Mouse (Mus musculus) spleen, adult 2 months (tissue): ENCODE data around the gene Ykt6. TPM values are rescaled to one million over a fixed set of nuclear protein-coding genes. Genes with fewer than 3 reads are reported as not detected.
"Not testable (repeated sequence)": the region's sequence is repeated elsewhere in the genome, so short reads cannot be mapped to it uniquely, and the experiment has no call there.

Experiments used
- DNase-seq, 2 experiments: peaks; one replicate each; pipeline versions ENCODE4 v3.0.0 to v3.0.0-alpha.2; 2012 to 2021; ENCODE audit warnings: low spot score in 2 of 2, low read depth in 1 of 2
- H3K27ac ChIP-seq: fragments of 200-500 bp; 2 replicates; pipeline ENCODE4 v1.5.1; 2012; ENCODE audit warnings: low read length, inconsistent platforms; ENCODE audit not compliant: insufficient read depth
- H3K27me3 ChIP-seq: fragments of 200-500 bp; 2 replicates; pipeline ENCODE4 v1.6.1; 2012; ENCODE audit warnings: mild to moderate bottlenecking, moderate library complexity, low read length, inconsistent platforms; ENCODE audit not compliant: control insufficient read depth, insufficient read depth
- H3K36me3 ChIP-seq: fragments of 200-500 bp; 2 replicates; pipeline ENCODE4 v1.6.1; 2012; ENCODE audit warnings: mild to moderate bottlenecking, low read length, inconsistent platforms; ENCODE audit not compliant: control insufficient read depth, insufficient read depth
- H3K4me1 ChIP-seq: fragments of 200-500 bp; 2 replicates; pipeline ENCODE4 v1.6.1; 2011; ENCODE audit warnings: inconsistent platforms; ENCODE audit not compliant: control insufficient read depth, insufficient read depth, insufficient read length
- H3K4me3 ChIP-seq: fragments of 200-500 bp; 2 replicates; pipeline ENCODE4 v1.5.1; 2011; ENCODE audit warnings: mild to moderate bottlenecking, inconsistent platforms; ENCODE audit not compliant: insufficient read depth, insufficient read length; ENCODE audit errors: extremely low read depth
- CTCF ChIP-seq: fragments of 200-500 bp; IDR thresholded peaks from 2 replicates; pipeline ENCODE4 v1.5.1; 2011; ENCODE audit warnings: mild to moderate bottlenecking, inconsistent platforms; ENCODE audit not compliant: insufficient read depth, insufficient read length, insufficient replicate concordance; ENCODE audit errors: extremely low read depth
- POLR2A ChIP-seq: fragments of 200-500 bp; IDR thresholded peaks from 2 replicates; pipeline ENCODE4 v1.6.1; 2011; ENCODE audit warnings: low read depth, low read length, inconsistent platforms
- WGBS: fragments of 180-500 bp; shearing (Covaris S2); methylation state at CpG from one replicate; pipeline ENCODE4 v1.1.7; 2018; 5-methylcytosine and 5-hydroxymethylcytosine counted together
- polyA plus RNA-seq: library from polyadenylated mRNA; depleted of rRNA; stranded (reverse); fragments of >200 nt; gene quantifications from 2 replicates; pipeline ENCODE4 v1.2.3, GENCODE M21; 2012

The Ykt6 gene
- polyA plus RNA-seq, 1 experiment: 31.0 TPM

DNA sequence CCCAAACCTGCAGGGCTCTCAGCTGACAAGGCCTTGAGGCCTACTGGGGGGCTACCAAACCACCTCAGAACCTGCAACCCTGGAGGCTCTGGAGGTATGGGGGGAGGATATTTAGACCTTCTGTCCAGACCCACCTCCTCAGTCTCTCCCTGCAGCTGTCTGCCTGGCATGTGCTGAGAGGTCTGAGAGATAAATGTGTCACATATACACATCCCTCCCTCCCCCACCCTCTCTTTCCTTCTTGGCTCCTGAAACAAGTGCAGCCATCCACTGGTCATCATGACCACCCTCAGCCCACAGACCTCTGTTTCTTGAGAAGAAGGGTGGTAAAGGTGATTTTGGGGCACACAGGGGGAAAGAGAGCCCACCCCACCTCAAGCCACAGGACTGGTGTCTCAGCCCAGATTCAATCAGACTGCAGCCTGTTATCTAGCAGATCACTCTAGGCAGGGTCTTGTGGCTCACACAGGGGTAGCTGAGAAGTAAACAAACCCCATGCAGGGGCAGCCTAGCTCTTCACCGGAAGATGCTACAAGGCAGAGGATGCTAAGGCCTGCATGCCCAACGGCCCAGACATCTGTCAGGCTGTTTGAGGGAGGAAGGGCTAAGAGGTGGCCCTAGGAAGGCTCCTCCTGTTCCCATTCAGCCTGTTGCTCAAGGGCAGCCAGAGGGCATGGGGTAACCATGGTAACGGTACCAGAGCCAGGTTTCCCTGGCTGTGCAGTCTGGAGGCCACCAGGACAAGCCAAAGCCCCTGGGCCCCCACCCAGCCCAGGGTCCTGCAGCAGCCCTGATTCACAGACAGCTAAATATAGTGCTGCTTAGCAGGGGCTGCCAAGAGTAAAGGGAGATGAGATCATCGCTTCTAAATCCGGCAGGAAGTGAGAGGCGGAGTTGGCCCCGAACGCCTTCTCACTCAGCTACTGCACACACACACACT lies 44.6 kb downstream of the Ykt6 start:
- Histone ChIP-seq H3K27ac (peak overlapping the region; percentile 83), H3K4me3 (no peak overlapping the region), H3K36me3 (no peaks in the 10 kb centered on the region), H3K4me1 (peaks cover 55% of the 10 kb centered on the region), H3K27me3 (no peaks in the 10 kb centered on the region)
- peak; percentile 42 to 54 for DNase-seq
- no peak for TF ChIP-seq CTCF
- no peak for TF ChIP-seq POLR2A
- 2% methylated on average over 8 of the region's 8 CpGs for WGBS

GRCm38 (mm10) chr11:6000961-6001682 lies 45.6 kb downstream of the Ykt6 start:
- no peak overlapping the region for H3K4me3 ChIP-seq
- 72% methylated on average over 14 of the region's 14 CpGs for WGBS
- no peaks in the 10 kb centered on the region for H3K27me3 ChIP-seq
- peak overlapping the region; percentile 59 for H3K27ac ChIP-seq
- H3K36me3 ChIP-seq: no peaks in the 10 kb centered on the region
- H3K4me1 ChIP-seq: peaks cover 58% of the 10 kb centered on the region
- no peak for DNase-seq
- no peak for TF ChIP-seq POLR2A
- TF ChIP-seq CTCF: no peak

- no peak for DNase-seq
- H3K4me3 ChIP-seq: no peak overlapping the region
- 84% methylated on average over 9 of the region's 9 CpGs for WGBS
- H3K27me3 ChIP-seq: no peaks in the 10 kb centered on the region
- peaks cover 58% of the 10 kb centered on the region for H3K4me1 ChIP-seq
- peaks cover 2% of the 10 kb centered on the region for H3K36me3 ChIP-seq
- TF ChIP-seq CTCF (no peak), POLR2A (no peak)
- no peak overlapping the region for H3K27ac ChIP-seq
These were observed 46.6 kb downstream of the Ykt6 start for GRCm38 (mm10) chr11:6001981-6002649.

- Histone ChIP-seq H3K27me3 (no peaks in the 10 kb centered on the region), H3K27ac (peak overlapping the region; percentile 31), H3K4me3 (no peak overlapping the region), H3K36me3 (peaks cover 6% of the 10 kb centered on the region), H3K4me1 (peaks cover 58% of the 10 kb centered on the region)
- 47% methylated on average over 2 of the region's 2 CpGs for WGBS
- TF ChIP-seq POLR2A (no peak), CTCF (no peak; the same call in 1 of the 2 replicates)
- no peak for DNase-seq
These were observed 47.6 kb downstream of the Ykt6 start for GRCm38 (mm10) chr11:6003046-6003639.

DNA sequence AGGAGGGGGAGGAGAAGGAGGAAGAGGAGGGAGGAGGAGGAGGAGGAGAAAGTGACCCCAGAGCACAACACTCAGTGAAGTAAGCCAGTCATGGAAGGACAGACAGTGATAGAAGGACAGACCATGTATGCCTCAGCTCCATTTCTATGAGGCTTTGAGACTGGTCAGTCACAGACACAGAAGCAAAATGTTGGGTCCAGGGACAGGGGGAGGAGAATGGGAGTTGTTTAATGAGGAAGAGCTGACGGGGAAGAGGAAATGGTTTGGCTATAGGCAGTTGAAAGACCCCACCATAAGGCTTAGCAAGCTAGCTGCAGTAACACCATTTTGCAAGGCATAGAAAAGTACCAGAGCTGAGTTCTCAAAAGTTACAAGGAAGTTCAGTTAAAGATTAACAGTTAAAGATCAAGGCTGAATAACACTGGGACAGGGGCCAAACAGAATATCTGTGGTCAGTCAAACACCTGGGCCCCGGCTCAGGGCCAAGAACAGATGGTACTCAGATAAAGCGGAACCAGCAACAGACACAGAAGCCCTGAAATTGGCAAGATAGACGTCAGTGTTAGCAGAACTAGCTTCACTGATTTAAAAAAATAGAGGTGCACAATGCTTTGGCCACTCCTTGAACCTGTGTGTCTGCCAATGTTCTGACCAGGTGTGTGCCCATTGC lies 50.0 kb downstream of the Ykt6 start:
- WGBS: 5% methylated on average over 1 of the region's 4 CpGs
- peak overlapping the region; percentile 25; the same call in 1 of the 2 replicates for H3K4me3 ChIP-seq
- not testable (repeated sequence) for DNase-seq, H3K27me3 ChIP-seq
- peaks cover 11% of the 10 kb centered on the region for H3K36me3 ChIP-seq
- peak overlapping the region; percentile 87 for H3K27ac ChIP-seq
- peaks cover 45% of the 10 kb centered on the region; the same call in 1 of the 2 replicates for H3K4me1 ChIP-seq

DNA sequence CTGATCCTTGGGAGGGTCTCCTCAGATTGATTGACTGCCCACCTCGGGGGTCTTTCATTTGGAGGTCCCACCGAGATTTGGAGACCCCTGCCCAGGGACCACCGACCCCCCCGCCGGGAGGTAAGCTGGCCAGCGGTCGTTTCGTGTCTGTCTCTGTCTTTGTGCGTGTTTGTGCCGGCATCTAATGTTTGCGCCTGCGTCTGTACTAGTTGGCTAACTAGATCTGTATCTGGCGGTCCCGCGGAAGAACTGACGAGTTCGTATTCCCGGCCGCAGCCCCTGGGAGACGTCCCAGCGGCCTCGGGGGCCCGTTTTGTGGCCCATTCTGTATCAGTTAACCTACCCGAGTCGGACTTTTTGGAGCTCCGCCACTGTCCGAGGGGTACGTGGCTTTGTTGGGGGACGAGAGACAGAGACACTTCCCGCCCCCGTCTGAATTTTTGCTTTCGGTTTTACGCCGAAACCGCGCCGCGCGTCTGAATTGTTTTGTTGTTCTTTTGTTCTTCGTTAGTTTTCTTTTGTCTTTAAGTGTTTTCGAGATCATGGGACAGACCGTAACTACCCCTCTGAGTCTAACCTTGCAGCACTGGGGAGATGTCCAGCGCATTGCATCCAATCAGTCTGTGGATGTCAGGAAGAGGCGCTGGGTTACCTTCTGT lies 51.0 kb downstream of the Ykt6 start:
- not testable (repeated sequence) for H3K27me3 ChIP-seq
- H3K27ac ChIP-seq: peak overlapping the region; percentile 93
- 6% methylated on average over 39 of the region's 44 CpGs for WGBS

GRCm38 (mm10) chr11:6007010-6007778 lies 51.7 kb downstream of the Ykt6 start:
- Histone ChIP-seq H3K4me1 (peaks cover 32% of the 10 kb centered on the region; the same call in 1 of the 2 replicates), H3K4me3 (peak overlapping the region; percentile 73), H3K27ac (peak overlapping the region; percentile 93), H3K36me3 (peaks cover 19% of the 10 kb centered on the region)
- DNase-seq, H3K27me3 ChIP-seq: not testable (repeated sequence)
- WGBS: 5% methylated on average over 23 of the region's 49 CpGs

More for the DNA sequence above, 51.0 kb downstream of the Ykt6 start:
- peak overlapping the region; percentile 54 for H3K4me3 ChIP-seq
- not testable (repeated sequence) for DNase-seq
- H3K36me3 ChIP-seq: peaks cover 13% of the 10 kb centered on the region
- H3K4me1 ChIP-seq: peaks cover 36% of the 10 kb centered on the region; the same call in 1 of the 2 replicates

DNA sequence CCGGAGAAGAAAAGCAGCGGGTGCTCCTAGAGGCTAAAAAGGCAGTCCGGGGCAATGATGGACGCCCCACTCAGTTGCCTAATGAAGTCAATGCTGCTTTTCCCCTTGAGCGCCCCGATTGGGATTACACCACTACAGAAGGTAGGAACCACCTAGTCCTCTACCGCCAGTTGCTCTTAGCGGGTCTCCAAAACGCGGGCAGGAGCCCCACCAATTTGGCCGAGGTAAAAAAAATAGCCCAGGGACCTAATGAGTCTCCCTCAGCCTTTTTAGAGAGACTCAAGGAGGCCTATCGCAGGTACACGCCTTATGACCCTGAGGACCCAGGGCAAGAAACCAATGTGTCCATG lies 52.3 kb downstream of the Ykt6 start:
- Histone ChIP-seq H3K36me3 (peaks cover 19% of the 10 kb centered on the region), H3K4me3 (peak overlapping the region; percentile 58), H3K4me1 (peaks cover 27% of the 10 kb centered on the region; the same call in 1 of the 2 replicates), H3K27ac (peak overlapping the region; percentile 84)
- WGBS: 17% methylated on average over 12 of the region's 13 CpGs
- H3K27me3 ChIP-seq, DNase-seq: not testable (repeated sequence)
